Mouse (Mus musculus) urinary bladder, adult 18-20 months (tissue): ENCODE measurements around the gene Zfp329.
"Not testable (repeated sequence)": the region's sequence is repeated elsewhere in the genome, so short reads cannot be mapped to it uniquely, and the experiment has no call there.

Source experiments
- DNase-seq, 2 experiments: peaks; one replicate each; pipeline ENCODE4 v3.0.0; 2022; ENCODE audit warnings: low spot score in 2 of 2, mixed read lengths in 2 of 2

The Zfp329 gene

DNA sequence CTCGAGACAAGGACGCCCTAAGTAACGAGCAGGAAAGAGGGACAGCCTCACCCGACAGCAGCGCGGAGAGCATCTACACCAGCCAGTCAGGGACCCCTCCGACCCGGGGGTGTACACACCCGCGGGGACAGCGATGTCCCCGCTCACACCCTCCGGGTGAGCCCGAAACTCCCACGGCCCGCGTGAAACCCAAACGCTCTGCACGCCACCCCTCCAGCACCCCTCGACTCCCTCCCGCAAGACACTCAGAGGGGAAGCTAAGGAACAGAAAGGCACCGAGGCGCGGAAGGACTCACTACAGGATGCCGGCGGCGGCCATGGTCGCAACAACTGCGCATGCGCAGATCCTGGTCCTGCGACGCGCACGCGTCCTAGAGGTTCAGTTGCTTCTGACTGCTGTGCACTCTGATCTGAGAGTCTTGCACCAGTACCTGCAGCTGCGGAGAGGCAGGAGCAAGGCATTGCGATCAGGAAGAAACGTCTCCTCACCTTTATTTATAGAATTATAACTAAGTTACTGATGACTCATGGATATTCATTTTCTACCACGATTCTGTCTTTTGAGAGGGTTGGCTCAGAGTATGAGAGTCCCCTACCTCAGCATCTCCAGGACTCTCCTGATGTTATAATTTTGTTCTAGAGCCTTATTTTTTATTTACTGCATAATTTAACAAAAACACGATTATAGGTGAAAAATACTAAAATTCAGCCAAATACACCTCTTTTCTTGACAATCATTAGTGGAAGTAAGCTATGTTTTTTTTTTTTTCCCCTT lies at the start of gene Zfp329:
Gene Zfp329, minus strand, starts transcription at position 338 of the 775 bp plus-strand sequence.
- peak; percentile 81 to 85 for DNase-seq

DNA sequence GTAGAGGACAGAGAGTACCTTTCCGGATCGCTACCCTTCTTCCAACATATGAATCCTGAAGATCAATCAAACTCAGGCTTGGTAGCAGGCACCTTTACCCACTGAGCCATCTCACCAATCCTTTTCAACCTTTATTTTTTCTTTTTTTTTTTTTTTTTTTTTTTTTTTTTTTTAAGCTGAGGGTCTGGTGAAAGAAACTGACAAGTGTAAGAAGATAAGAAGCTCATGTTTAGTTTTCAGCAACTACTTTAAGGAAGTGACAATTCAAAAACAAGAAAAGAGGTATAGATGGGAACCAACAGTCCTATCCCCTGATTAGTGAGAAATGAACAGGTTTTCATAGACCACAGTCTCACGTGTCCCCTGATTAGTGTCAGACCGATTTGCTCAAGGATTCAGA lies 17.1 kb upstream of the Zfp329 start:
- DNase-seq, result no peak

DNA sequence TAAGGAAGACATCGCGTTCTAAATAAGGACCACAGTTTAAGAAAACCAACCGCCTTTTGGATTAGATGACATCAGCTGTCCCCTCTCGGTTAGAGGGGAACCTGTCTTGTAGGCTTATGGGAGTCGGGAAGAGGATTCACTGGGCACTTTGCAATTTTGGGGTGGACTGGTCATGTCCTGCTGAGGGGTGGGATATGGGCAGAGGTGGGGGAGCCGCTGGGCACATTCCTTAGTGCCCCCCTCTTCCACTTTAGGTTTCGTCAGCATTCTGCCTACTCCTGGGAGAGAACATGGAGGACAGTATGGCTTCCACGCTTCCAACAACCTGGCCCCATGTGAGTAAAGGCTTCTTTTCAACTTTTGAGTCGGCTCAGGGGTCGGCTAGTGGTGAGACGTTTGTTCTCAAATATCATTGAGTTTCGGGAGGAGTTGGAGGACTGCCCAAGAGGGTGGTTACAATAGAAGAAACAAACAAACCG lies 16.6 kb upstream of the Zfp329 start:
- DNase-seq, result peak in 1 of 2 experiments; percentile 1

DNA sequence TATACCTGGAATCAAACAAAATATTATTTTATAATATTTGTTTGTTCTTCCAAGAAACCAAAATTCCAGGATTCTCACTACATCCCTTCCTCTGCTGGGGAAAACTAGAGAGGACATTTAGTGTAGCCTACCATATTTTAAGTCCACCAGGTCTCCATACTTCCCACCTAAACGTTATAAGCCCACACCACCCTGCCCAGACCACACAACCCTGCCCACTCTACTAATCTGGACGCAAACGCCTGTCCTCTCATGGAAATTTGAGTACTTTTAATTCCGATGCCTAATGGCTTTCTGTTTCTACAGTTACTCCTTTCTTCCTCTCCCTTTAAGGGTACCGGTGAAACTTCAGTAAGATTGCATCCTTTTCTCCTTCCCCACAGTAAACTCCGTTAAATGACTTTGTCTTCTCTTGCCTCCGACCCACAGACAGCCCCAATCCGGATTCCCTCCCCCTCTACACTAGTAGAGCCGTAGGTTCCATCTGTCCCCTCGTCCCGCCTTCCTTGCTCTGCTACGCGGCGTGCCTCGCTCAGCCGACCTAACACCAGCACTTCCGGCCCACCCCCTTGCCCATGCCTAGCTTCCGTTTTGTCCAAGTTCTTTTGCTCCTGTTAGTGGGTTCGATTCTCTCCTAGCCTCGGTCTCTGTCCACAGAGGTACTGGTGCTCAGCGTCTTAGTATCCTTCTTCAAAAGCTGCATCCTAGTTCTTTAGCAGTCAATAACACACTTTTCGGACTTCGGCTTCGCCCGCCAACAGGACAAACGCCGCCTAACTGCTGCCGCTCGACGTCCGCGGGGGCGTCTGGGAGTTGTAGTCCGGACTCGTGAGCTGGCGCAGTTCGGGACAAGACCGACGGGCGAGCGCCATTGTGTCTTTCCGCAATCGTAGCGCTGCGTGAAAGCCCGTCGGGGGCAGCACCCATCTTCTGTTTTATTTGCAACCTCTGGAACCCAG lies 15.8 kb upstream of the Zfp329 start, which contains the start of gene Zfp110:
Gene Zfp110, plus strand, starts transcription at position 600 of the 959 bp plus-strand sequence.
- DNase-seq, result peak; percentile 87 to 88

DNA sequence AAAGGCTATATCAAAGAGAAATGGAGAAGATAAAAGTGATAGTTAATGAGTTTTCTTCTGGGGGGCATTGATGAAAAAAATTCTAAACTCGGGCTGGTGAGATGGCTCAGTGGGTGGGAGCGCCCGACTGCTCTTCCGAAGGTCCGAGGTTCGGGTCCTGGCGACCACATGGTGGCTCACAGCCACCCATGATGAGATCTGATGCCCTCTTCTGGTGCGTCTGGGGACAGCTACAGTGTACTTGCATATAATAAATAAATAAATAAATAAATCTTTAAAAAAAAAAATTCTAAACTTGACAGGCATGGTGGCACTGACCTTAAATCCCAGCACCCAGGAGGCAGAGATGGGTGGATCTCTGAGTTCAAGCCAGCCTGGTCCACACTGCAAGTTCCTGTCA lies 3.1 kb downstream of the Zfp329 start:
- DNase-seq, result no peak

DNA sequence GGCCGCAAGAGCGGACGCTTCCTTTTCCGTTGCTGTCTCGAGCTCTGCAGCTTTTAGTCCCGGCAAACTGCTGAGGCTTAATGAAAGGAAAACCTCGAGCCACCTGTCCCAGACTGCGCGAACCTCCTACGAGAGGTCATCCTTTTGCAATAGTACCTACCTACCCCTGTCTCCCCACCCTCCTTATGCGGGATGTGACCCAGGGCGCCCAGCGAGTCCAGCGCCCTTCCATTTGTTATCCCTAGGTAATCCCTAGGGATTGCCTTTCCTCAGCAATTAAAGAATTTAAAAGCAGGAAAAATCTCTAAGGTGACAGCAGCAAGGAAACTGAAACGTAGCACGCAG lies 15.0 kb downstream of the Zfp329 start:
- DNase-seq, result no peak

DNA sequence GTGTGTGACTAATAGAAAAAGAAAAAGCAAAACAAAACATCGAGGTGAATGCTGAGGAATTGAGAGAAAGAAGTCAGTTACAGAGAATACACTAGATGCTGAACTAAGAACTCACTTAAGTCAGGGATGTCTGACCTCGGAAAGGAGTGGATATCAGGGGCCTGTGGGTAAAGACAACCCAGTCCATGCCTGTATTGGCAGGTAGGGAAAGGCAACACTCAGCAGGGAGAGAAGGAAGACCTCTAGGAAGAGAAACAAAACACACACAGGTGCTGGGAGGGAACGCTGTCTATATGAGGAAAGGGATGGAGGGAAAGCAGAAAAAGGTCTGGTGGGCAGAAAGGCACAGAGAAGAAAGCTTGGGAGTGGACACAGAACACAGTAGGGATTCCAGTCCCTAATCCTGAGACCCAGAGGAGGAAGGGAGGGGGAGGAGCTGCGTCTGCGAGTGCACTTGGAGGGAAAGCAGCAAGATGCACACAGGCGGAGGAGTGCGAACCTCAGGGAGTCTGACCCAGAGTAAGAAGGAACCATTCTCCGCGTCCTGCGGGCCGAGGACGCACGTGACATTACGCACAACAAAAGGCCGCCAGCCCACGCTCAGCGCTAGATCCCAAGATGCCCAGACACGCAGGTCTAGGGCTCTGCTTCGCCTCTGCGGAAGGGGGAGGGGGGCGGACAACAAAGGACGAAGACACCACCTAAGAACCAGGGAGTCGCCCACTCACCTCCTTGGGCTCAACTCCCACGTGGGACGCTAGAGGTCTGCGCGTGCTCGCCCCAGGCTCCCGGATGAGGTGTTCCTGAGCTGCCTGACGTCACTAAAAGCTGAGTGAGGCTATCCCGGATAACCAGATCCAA lies 15.6 kb downstream of the Zfp329 start, which contains the start of gene Zscan18:
Gene Zscan18, minus strand, starts transcription at position 770 of the 861 bp plus-strand sequence.
- DNase-seq, result peak; percentile 40 to 53

DNA sequence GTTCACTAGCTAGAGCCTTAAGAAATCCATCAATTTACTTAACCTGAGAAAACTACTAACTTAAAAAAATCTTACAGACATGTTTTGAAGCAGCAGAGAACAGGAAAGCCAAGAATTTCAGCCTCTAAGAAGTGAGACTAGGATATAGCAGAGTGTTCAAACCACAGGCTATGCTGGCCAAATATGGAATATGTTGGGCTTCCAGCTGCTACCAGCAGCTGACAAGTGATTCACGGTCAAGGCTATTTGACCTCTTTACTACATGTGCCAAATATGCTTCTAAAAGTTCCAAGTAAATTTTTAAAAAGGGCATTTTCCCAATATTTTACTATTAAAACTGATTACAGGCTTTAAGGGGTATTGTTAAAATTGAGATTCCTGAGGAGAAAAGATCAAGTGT lies 19.1 kb downstream of the Zfp329 start:
- no peak for DNase-seq

DNA sequence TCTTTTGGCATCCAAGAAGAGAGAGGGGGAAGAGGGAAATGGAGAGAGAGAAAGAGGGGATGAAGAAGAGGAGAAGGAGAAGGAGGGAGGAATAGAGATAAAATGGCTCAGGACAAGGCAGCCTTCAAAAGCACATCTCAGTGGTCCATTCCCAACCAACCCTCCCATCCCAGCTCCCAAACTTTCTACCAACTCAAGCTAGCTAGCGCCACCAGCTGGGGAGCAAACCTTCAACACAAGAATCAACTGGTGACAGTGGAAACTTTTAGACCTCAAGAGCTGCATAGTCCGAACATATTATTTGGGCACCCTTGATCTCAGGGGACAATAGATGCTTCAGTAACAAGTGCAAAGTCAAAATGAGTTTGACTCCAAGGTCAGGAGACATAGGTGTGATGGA lies 20.7 kb downstream of the Zfp329 start:
- no peak for DNase-seq

DNA sequence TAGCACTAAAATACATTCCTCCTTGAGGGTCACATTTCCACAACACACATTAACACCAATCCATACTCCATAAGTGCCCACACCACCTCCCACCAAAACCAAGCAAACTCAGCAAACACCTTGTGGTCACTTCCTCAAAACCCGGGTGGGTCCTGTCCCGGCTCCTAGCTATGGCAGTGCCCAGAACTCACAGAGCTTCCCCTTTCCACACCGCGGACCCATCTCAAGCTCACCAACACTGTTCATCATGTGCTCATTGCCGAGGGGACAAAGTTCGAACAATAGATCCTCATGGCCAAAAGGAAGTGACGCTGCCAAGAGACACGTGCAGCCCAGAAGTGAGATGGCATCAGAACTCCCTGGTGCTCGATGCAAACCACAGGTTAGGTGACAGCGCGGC lies 26.0 kb downstream of the Zfp329 start:
- not testable (repeated sequence) for DNase-seq

DNA sequence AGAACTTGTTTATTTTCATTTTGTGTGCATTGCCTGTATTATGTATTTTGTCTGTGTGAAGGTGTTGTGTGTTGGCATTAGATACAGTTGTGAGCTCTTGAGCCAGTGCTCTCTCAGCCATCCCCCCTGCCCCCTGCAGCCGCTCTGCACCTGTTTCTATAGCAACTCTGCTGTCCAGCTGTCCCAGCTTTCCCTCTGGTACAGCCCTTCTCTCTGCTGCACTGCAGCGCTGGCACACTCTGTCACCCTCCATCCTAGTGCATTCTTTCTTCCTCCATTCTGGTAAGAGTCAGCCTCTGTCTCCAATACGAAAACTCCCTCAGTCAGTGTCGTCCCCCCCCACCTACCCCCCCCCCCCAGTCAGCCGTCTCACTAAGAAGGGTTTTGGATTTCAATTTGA lies 30.6 kb downstream of the Zfp329 start:
- no peak for DNase-seq

DNA sequence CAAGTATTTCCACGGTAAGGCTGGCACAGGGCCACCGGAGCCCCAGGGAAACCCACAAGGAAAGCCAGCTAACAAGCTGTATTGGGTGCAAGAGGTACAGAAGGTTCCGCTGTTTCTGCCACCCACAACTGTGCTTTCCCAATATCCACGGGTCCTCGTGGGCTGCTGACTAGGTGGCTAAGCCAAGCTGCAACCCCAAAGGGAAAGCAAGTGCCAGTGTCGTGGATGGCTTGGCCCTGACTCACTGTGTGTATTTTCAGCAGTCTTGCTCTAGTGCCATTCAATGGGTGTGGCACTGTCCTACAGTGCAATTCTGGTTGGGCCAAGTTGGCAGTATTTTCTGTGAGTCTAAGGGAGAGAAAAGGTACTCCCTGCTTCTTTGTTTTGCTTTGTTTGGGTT lies 31.3 kb downstream of the Zfp329 start:
- DNase-seq, result no peak

DNA sequence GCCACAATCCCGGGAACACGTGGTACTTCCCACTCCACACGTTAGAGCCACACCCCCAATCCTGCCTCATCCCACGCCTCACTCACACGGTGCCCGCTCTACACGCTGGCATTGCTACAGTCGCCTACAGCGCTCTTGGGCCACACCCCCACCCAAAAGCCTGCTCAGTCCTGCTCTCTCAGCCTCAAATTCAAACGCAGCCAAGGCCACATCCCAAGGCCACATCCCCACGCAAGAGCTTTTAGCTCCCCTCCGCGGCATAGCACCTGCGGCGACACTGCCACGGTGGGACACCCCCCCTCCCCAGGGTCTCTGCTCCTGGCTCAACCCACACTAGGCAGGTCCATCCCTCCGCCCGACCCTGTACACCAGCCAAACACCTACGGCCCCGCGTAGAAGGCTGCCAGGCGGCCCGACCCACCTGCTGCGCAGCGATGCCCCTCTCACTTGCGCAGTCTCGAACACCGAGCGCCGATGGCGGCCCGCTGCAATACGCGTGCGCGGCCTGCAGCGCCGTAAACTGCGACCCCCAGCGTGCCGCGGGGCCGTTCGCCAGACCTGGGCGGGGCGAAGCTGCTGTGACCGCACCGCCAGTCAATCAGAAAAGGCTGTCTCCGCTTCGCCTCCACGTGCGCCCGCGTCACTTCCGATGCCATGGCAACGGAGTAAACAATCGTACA lies 38.4 kb downstream of the Zfp329 start:
- peak; percentile 29 to 31 for DNase-seq

DNA sequence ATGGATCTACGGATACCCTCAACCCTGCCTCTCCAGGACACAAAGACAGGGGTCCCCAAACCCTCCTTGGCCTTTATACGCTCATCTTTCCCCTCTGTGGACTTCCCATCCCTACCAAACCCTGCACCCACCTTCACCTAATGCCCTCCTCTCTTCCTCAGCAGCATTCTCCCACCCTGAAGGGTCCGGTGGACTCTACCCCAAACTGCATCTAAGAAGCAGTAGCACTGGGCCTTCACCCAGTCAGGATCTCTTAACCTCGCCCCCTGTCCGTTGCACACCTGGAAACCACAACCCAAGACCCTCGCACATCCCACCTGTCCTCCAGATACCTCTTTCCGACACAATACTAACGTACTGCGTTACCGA lies 38.9 kb downstream of the Zfp329 start:
- DNase-seq, result no peak

DNA sequence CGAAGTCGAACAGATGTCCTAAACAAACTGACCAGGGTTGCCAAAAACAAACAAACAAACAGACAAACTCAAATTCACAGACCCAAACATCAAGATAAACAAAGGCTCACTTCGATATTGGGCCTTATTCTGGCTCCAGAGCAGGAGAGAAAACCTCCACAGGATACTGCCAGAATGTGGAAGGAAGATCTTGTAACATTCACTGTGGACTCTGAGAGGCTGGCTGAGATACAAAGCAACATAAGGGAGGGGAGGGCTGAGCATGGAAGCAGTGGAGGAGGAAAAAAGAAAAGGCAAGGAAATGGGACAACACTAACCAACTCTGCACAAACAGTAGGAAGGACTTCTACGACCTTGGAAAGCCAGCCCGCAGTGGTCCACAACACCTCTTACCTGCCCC lies 39.5 kb downstream of the Zfp329 start:
- no peak for DNase-seq

DNA sequence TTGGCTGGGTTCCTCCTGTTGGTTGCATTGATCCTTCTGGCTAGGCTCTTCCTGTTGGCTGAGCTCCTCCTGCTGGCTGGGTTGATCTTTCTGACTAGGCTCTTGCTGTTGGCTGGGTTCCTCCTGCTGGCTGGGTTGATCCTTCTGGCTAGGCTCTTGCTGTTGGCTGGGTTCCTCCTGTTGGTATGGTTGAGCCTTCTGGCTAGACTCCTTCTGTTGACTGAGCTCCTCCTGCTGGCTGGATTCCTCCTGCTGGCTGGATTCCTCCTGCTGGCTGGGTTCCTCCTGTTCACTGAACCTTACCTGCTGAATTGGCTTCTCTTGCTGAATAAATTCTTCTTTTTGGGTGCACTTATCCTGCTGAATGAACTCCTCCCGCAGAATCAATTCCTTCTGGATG lies 44.1 kb downstream of the Zfp329 start:
- no peak for DNase-seq

DNA sequence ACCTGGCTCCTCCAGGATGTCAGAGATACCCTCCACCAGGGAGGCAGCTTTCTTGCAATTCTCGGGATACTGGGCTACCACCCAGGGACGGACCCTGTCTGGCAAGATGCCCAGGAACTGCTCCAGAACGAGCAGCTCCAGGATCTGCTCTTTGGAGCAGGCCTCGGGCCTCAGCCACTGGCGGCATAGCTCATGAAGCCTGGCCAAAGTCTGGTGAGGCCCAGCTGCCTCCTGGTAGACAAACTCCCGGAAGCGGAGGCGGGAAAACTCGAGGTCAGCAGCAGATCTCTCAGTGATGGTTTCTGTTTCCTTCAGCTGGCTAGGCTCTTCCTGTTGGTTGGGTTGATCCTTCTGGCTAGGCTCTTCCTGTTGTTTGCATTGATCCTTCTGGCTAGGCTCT lies 44.5 kb downstream of the Zfp329 start:
- no peak for DNase-seq
